In genomic region chr2:160044184-160044583, GRCm38 (mm10) we compare ENCODE assay signal across 20 mouse cellular contexts.
DNase-seq lines count a peak whose midpoint lies in the region; ATAC-seq lines count a peak whose summit lies in the region.
"Had no signal": no experiment of that assay in that cellular context is flagged by ENCODE, and none has a peak within 500 bp of the region (broad histone marks: within the 10 kb centered on the region; RNA-seq: fewer than 3 reads in every experiment).

No protein-coding gene starts in this region.

- no peak overlapping the region for H3K4me3 ChIP-seq in limb, embryonic 12.5 days (replicated peaks)
- no peak overlapping the region for H3K4me3 ChIP-seq in limb, embryonic 10.5 days
- H3K4me3 ChIP-seq in hindbrain, embryonic 11.5 days (ENCODE audit: low read depth, low read length), result no peak overlapping the region
- H3K4me3 ChIP-seq: embryonic facial prominence, embryonic 13.5 days; hindbrain, embryonic 10.5 days; liver, embryonic 15.5 days had no signal

- peak; percentile 42; the same call in 1 of the 2 replicates for ATAC-seq in limb, embryonic 12.5 days (ENCODE audit: insufficient number of reproducible peaks, insufficient read depth, low FRiP score, low TSS enrichment, low read depth)
- no peak for ATAC-seq in hindbrain, embryonic 11.5 days (ENCODE audit: low FRiP score)
- ATAC-seq: forebrain, embryonic 16.5 days; lung, postnatal 0 days had no signal

- no peaks in the 10 kb centered on the region for H3K36me3 ChIP-seq in limb, embryonic 12.5 days
- H3K36me3 ChIP-seq in limb, embryonic 10.5 days, result no peaks in the 10 kb centered on the region
- no peaks in the 10 kb centered on the region for H3K36me3 ChIP-seq in hindbrain, embryonic 11.5 days (ENCODE audit: control insufficient read depth, insufficient read depth, low read length)
- H3K36me3 ChIP-seq: embryonic facial prominence, embryonic 13.5 days; hindbrain, embryonic 10.5 days; liver, embryonic 15.5 days had no signal

- no peak overlapping the region for H3K27ac ChIP-seq in limb, embryonic 12.5 days
- H3K27ac ChIP-seq in limb, embryonic 10.5 days, result no peak overlapping the region
- H3K27ac ChIP-seq in hindbrain, embryonic 11.5 days (ENCODE audit: low read depth, low read length), result no peak overlapping the region
- H3K27ac ChIP-seq: embryonic facial prominence, embryonic 13.5 days; hindbrain, embryonic 10.5 days; liver, embryonic 15.5 days had no signal

- H3K4me2 ChIP-seq in limb, embryonic 12.5 days, result no peak overlapping the region
- no peak overlapping the region for H3K4me2 ChIP-seq in hindbrain, embryonic 11.5 days (replicated peaks; ENCODE audit: low read depth, low read length)
- H3K4me2 ChIP-seq: embryonic facial prominence, embryonic 13.5 days; liver, embryonic 15.5 days had no signal

- H3K9ac ChIP-seq in limb, embryonic 12.5 days (replicated peaks), result no peak overlapping the region
- no peak overlapping the region for H3K9ac ChIP-seq in hindbrain, embryonic 11.5 days (ENCODE audit: low read depth, low read length)
- H3K9ac ChIP-seq: embryonic facial prominence, embryonic 13.5 days; liver, embryonic 15.5 days had no signal

- no peaks in the 10 kb centered on the region for H3K9me3 ChIP-seq in limb, embryonic 12.5 days
- H3K9me3 ChIP-seq in limb, embryonic 10.5 days (replicated peaks), result no peaks in the 10 kb centered on the region
- no peaks in the 10 kb centered on the region for H3K9me3 ChIP-seq in hindbrain, embryonic 11.5 days (ENCODE audit: control insufficient read depth, low read length)
- H3K9me3 ChIP-seq: embryonic facial prominence, embryonic 13.5 days; hindbrain, embryonic 10.5 days; liver, embryonic 15.5 days had no signal

- intact Hi-C loops in heart, postnatal 10 days (cut with DNase I), result no loop called here

- no peaks in the 10 kb centered on the region for H3K27me3 ChIP-seq in limb, embryonic 12.5 days
- no peaks in the 10 kb centered on the region for H3K27me3 ChIP-seq in limb, embryonic 10.5 days (ENCODE audit: low read depth, poor library complexity, severe bottlenecking)
- no peaks in the 10 kb centered on the region for H3K27me3 ChIP-seq in hindbrain, embryonic 11.5 days (ENCODE audit: control insufficient read depth, insufficient read depth, low read length)
- H3K27me3 ChIP-seq: embryonic facial prominence, embryonic 13.5 days; liver, embryonic 15.5 days had no signal

- peaks cover 6% of the 10 kb centered on the region; the same call in 1 of the 2 replicates for H3K4me1 ChIP-seq in limb, embryonic 12.5 days (replicated peaks)
- H3K4me1 ChIP-seq in limb, embryonic 10.5 days, result peaks cover 9% of the 10 kb centered on the region
- H3K4me1 ChIP-seq in hindbrain, embryonic 11.5 days (replicated peaks; ENCODE audit: control insufficient read depth, insufficient read depth, low read length), result no peaks in the 10 kb centered on the region
- H3K4me1 ChIP-seq: embryonic facial prominence, embryonic 13.5 days; liver, embryonic 15.5 days had no signal

- DNase-seq in limb, embryonic 10.5 days (ENCODE audit: low spot score), result no peak
- peak; percentile 82 for DNase-seq in gastrocnemius, postnatal 25 days
- peak; percentile 65 to 67 for DNase-seq in heart, postnatal 10 days
- DNase-seq in skeletal muscle tissue, adult 2 months (ENCODE audit: low read depth, low spot score), result peak; percentile 93
- DNase-seq in embryo, embryonic 9.5 days (ENCODE audit: extremely low spot score), result no peak
- DNase-seq in adrenal gland, postnatal 4 days (ENCODE audit: low spot score in 2 of 2), result no peak
- DNase-seq in hindbrain, embryonic 11.5 days (ENCODE audit: low spot score), result no peak
- DNase-seq: adrenal gland, adult 8-10 months; cerebellum, adult 9-11 months; kidney, adult 2 months; kidney, postnatal 10 days; left cerebral cortex, postnatal 4 days; midbrain, embryonic 14.5 days; thymus, adult 2 months had no signal

- 78% methylated on average over 2 of the region's 2 CpGs for WGBS in limb, embryonic 12.5 days
- 87% methylated on average over 2 of the region's 2 CpGs for WGBS in limb, embryonic 10.5 days
- WGBS in hindbrain, embryonic 11.5 days, result 74% methylated on average over 2 of the region's 2 CpGs

Comparison
In these comparisons a context has a peak if more than half of its experiments do, and no peak if none do; other contexts are left out.
1. DNase-seq: peak in gastrocnemius, postnatal 25 days (single experiment), heart, postnatal 10 days (2 of 2) and skeletal muscle tissue, adult 2 months (single experiment); none in limb, embryonic 10.5 days (single experiment), embryo, embryonic 9.5 days (single experiment), adrenal gland, postnatal 4 days (0 of 2) and hindbrain, embryonic 11.5 days (single experiment).